9 mouse cellular contexts compared by ENCODE assay signal in the genomic region with DNA sequence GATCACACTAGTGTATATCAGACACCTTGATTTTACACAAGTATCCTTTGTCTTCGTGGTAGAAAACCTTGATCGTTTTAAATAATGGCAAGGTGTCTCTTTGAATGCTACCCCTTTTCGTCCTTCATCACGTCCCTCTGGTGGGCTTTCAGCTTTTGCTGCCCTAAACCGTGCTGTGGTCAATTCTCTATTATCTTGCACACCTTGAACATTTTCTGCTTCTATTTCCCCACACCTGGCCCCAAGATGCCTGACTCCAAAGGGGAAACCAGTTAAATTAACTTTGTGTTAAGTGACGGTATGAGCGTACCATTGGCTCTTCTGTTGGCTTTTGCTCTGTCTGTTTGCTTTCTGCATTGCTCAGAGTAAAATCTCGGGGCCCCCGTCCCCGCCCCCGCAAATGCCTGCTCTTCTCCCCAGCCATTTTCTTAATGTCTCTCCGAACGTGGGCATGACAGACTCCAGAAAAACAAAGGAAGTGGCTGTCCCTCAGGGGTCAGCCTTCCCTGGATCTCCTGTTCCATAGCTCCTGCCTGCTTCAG.
DNase-seq lines count a peak whose midpoint lies in the region; ATAC-seq and TF ChIP-seq lines count a peak whose summit lies in the region.
"Had no signal": no experiment of that assay in that cellular context is flagged by ENCODE, and none has a peak within 500 bp of the region (broad histone marks: within the 10 kb centered on the region; RNA-seq: fewer than 3 reads in every experiment).

No protein-coding gene starts in this region.

- no peak overlapping the region for H3K9ac ChIP-seq in embryonic facial prominence, embryonic 12.5 days
- no peak overlapping the region for H3K9ac ChIP-seq in intestine, embryonic 14.5 days (ENCODE audit: low read length)

- H3K36me3 ChIP-seq in embryonic facial prominence, embryonic 12.5 days = no peaks in the 10 kb centered on the region
- no peaks in the 10 kb centered on the region for H3K36me3 ChIP-seq in intestine, embryonic 14.5 days (ENCODE audit: control insufficient read depth, insufficient read depth, low read length)

- H3K4me1 ChIP-seq in embryonic facial prominence, embryonic 12.5 days = peaks cover 52% of the 10 kb centered on the region
- peaks cover 45% of the 10 kb centered on the region for H3K4me1 ChIP-seq in intestine, embryonic 14.5 days (replicated peaks; ENCODE audit: control insufficient read depth, insufficient read depth, low read length)

- ATAC-seq in embryonic facial prominence, embryonic 12.5 days (ENCODE audit: insufficient number of reproducible peaks, insufficient read depth, low FRiP score, low TSS enrichment) = no peak
- no peak for ATAC-seq in intestine, embryonic 14.5 days (replicated peaks; ENCODE audit: low FRiP score, low TSS enrichment, low read depth)
- no peak for ATAC-seq in megakaryocyte-erythroid progenitor cell, adult 5-6 weeks (replicated peaks; ENCODE audit: low FRiP score, low TSS enrichment, poor library complexity, severe bottlenecking)

- no peaks in the 10 kb centered on the region for H3K9me3 ChIP-seq in embryonic facial prominence, embryonic 12.5 days
- H3K9me3 ChIP-seq in intestine, embryonic 14.5 days (ENCODE audit: control insufficient read depth, low read length) = no peaks in the 10 kb centered on the region

- DNase-seq in layer of hippocampus, adult 2 months (ENCODE audit: low spot score in 2 of 2) = no peak
- no peak for DNase-seq in layer of hippocampus, adult 11-12 months (ENCODE audit: low spot score)
- DNase-seq in intestine, embryonic 14.5 days (ENCODE audit: low spot score) = peak; percentile 60
- DNase-seq in naive thymus-derived CD4-positive, alpha-beta T cell, adult 2 months (ENCODE audit: low read depth) = peak; percentile 51
- no peak for DNase-seq in left cerebral cortex, adult 2 months (ENCODE audit: extremely low spot score in 1 of 2, low spot score in 2 of 2)
- no peak for DNase-seq in left cerebral cortex, adult 11 months (ENCODE audit: low spot score)
- DNase-seq: right cerebral cortex, adult 18-20 months had no signal

- H3K4me3 ChIP-seq in layer of hippocampus, adult 2 months = no peak overlapping the region
- no peak overlapping the region for H3K4me3 ChIP-seq in embryonic facial prominence, embryonic 12.5 days
- H3K4me3 ChIP-seq in intestine, embryonic 14.5 days (ENCODE audit: low read depth, low read length) = no peak overlapping the region
- H3K4me3 ChIP-seq in left cerebral cortex, adult 2 months = no peak overlapping the region

- peak overlapping the region; percentile 59 for H3K27ac ChIP-seq in layer of hippocampus, adult 2 months
- peak overlapping the region; percentile 83 for H3K27ac ChIP-seq in embryonic facial prominence, embryonic 12.5 days
- peak overlapping the region; percentile 43 for H3K27ac ChIP-seq in intestine, embryonic 14.5 days (ENCODE audit: low read depth)
- H3K27ac ChIP-seq in left cerebral cortex, adult 2 months = no peak overlapping the region; the same call in 1 of the 2 replicates

- no peak for TF ChIP-seq CTCF in layer of hippocampus, adult 2 months (conservative IDR thresholded peaks at IDR 0.05)
- no peak for TF ChIP-seq CTCF in left cerebral cortex, adult 2 months (IDR thresholded peaks at IDR 0.05)

- H3K4me2 ChIP-seq in embryonic facial prominence, embryonic 12.5 days (replicated peaks) = peak overlapping the region; percentile 35
- H3K4me2 ChIP-seq in intestine, embryonic 14.5 days (ENCODE audit: low read length) = peak overlapping the region; percentile 42

- WGBS in embryonic facial prominence, embryonic 12.5 days = 4% methylated on average over 13 of the region's 13 CpGs
- WGBS in intestine, embryonic 14.5 days = 16% methylated on average over 13 of the region's 13 CpGs

- no peaks in the 10 kb centered on the region for H3K27me3 ChIP-seq in embryonic facial prominence, embryonic 12.5 days
- H3K27me3 ChIP-seq in intestine, embryonic 14.5 days (replicated peaks; ENCODE audit: control insufficient read depth, insufficient read depth, low read length) = no peaks in the 10 kb centered on the region

- intact Hi-C loops in left cerebral cortex, adult 2 months (cut with DNase I) = loop anchor here (2.0 kb wide), 2 partner anchors 65 to 97 kb away; no protein-coding TSS in a partner anchor

Comparison
In these comparisons a context has a peak if more than half of its experiments do, and no peak if none do; other contexts are left out.
1. DNase-seq: peak in intestine, embryonic 14.5 days (single experiment) and naive thymus-derived CD4-positive, alpha-beta T cell, adult 2 months (single experiment); none in layer of hippocampus, adult 2 months (0 of 2), layer of hippocampus, adult 11-12 months (single experiment), left cerebral cortex, adult 2 months (0 of 2) and left cerebral cortex, adult 11 months (single experiment).